Mouse (Mus musculus): ENCODE data around the gene Urad.

Gene Urad

GRCm38 (mm10) chr5:147340741-147341414 lies 18.6 kb upstream of the Urad start:
- Histone ChIP-seq H3K36me3 (ENCODE audit: control insufficient read depth, insufficient read depth, low read length, poor library complexity, severe bottlenecking) (no peaks in the 10 kb centered on the region), H3K27me3 (ENCODE audit: control insufficient read depth, insufficient read depth, low read length, poor library complexity, severe bottlenecking) (no peaks in the 10 kb centered on the region)
- DNase-seq (ENCODE audit: low read depth, low spot score), result peak; percentile 95

GRCm38 (mm10) chr5:147339560-147339959 lies 17.3 kb upstream of the Urad start:
- no peaks in the 10 kb centered on the region for H3K27me3 ChIP-seq (ENCODE audit: control insufficient read depth, insufficient read depth, low read length, poor library complexity, severe bottlenecking)
- peak; percentile 82 for DNase-seq (ENCODE audit: low read depth, low spot score)
- no peaks in the 10 kb centered on the region for H3K36me3 ChIP-seq (ENCODE audit: control insufficient read depth, insufficient read depth, low read length, poor library complexity, severe bottlenecking)

GRCm38 (mm10) chr5:147338967-147339366 lies 16.7 kb upstream of the Urad start:
- Histone ChIP-seq H3K36me3 (ENCODE audit: control insufficient read depth, insufficient read depth, low read length, poor library complexity, severe bottlenecking) (no peaks in the 10 kb centered on the region), H3K27me3 (ENCODE audit: control insufficient read depth, insufficient read depth, low read length, poor library complexity, severe bottlenecking) (no peaks in the 10 kb centered on the region)
- peak; percentile 91 for DNase-seq (ENCODE audit: low read depth, low spot score)

- peak; percentile 42 for DNase-seq (ENCODE audit: low read depth, low spot score)
- Histone ChIP-seq H3K36me3 (ENCODE audit: control insufficient read depth, insufficient read depth, low read length, poor library complexity, severe bottlenecking) (no peaks in the 10 kb centered on the region), H3K27me3 (ENCODE audit: control insufficient read depth, insufficient read depth, low read length, poor library complexity, severe bottlenecking) (no peaks in the 10 kb centered on the region)
Observed at GRCm38 (mm10) chr5:147332711-147333110, 10.5 kb upstream of the Urad start.

GRCm38 (mm10) chr5:147331547-147331946 lies 9.3 kb upstream of the Urad start:
- Histone ChIP-seq H3K36me3 (ENCODE audit: control insufficient read depth, insufficient read depth, low read length, poor library complexity, severe bottlenecking) (no peaks in the 10 kb centered on the region), H3K27me3 (ENCODE audit: control insufficient read depth, insufficient read depth, low read length, poor library complexity, severe bottlenecking) (no peaks in the 10 kb centered on the region)
- peak; percentile 91 for DNase-seq (ENCODE audit: low read depth, low spot score)

GRCm38 (mm10) chr5:147329946-147330345 lies 7.7 kb upstream of the Urad start:
- no peaks in the 10 kb centered on the region for H3K27me3 ChIP-seq (ENCODE audit: control insufficient read depth, insufficient read depth, low read length, poor library complexity, severe bottlenecking)
- H3K36me3 ChIP-seq (ENCODE audit: control insufficient read depth, insufficient read depth, low read length, poor library complexity, severe bottlenecking), result no peaks in the 10 kb centered on the region
- no peak for DNase-seq (ENCODE audit: low read depth, low spot score)

- Histone ChIP-seq H3K36me3 (ENCODE audit: control insufficient read depth, insufficient read depth, low read length, poor library complexity, severe bottlenecking) (no peaks in the 10 kb centered on the region), H3K27me3 (ENCODE audit: control insufficient read depth, insufficient read depth, low read length, poor library complexity, severe bottlenecking) (no peaks in the 10 kb centered on the region)
- no peak for DNase-seq (ENCODE audit: low read depth, low spot score)
Observed at GRCm38 (mm10) chr5:147327636-147328035, 5.4 kb upstream of the Urad start.

GRCm38 (mm10) chr5:147325931-147326330 lies 3.7 kb upstream of the Urad start:
- DNase-seq (ENCODE audit: low read depth, low spot score), result no peak
- Histone ChIP-seq H3K36me3 (ENCODE audit: control insufficient read depth, insufficient read depth, low read length, poor library complexity, severe bottlenecking) (no peaks in the 10 kb centered on the region), H3K27me3 (ENCODE audit: control insufficient read depth, insufficient read depth, low read length, poor library complexity, severe bottlenecking) (no peaks in the 10 kb centered on the region)

- Histone ChIP-seq H3K36me3 (ENCODE audit: control insufficient read depth, insufficient read depth, low read length, poor library complexity, severe bottlenecking) (no peaks in the 10 kb centered on the region), H3K27me3 (ENCODE audit: control insufficient read depth, insufficient read depth, low read length, poor library complexity, severe bottlenecking) (no peaks in the 10 kb centered on the region)
- DNase-seq (ENCODE audit: low read depth, low spot score), result peak; percentile 89
Observed at GRCm38 (mm10) chr5:147323237-147323917, 1.1 kb upstream of the Urad start.

- no peaks in the 10 kb centered on the region for H3K36me3 ChIP-seq (ENCODE audit: control insufficient read depth, insufficient read depth, low read length, poor library complexity, severe bottlenecking)
- H3K27me3 ChIP-seq (ENCODE audit: control insufficient read depth, insufficient read depth, low read length, poor library complexity, severe bottlenecking), result peaks cover 3% of the 10 kb centered on the region
- DNase-seq (ENCODE audit: low read depth, low spot score), result peak; percentile 83
Observed at GRCm38 (mm10) chr5:147319653-147320052, 2.6 kb downstream of the Urad start.

- peaks cover 3% of the 10 kb centered on the region for H3K27me3 ChIP-seq (ENCODE audit: control insufficient read depth, insufficient read depth, low read length, poor library complexity, severe bottlenecking)
- H3K36me3 ChIP-seq (ENCODE audit: control insufficient read depth, insufficient read depth, low read length, poor library complexity, severe bottlenecking), result no peaks in the 10 kb centered on the region
- peak; percentile 42 for DNase-seq (ENCODE audit: low read depth, low spot score)
Observed at GRCm38 (mm10) chr5:147317991-147318390, 4.2 kb downstream of the Urad start.

- no peaks in the 10 kb centered on the region for H3K36me3 ChIP-seq (ENCODE audit: control insufficient read depth, insufficient read depth, low read length, poor library complexity, severe bottlenecking)
- H3K27me3 ChIP-seq (ENCODE audit: control insufficient read depth, insufficient read depth, low read length, poor library complexity, severe bottlenecking), result peaks cover 3% of the 10 kb centered on the region
- no peak for DNase-seq (ENCODE audit: low read depth, low spot score)
Observed at GRCm38 (mm10) chr5:147317321-147317720, 4.9 kb downstream of the Urad start.

- Histone ChIP-seq H3K27me3 (ENCODE audit: control insufficient read depth, insufficient read depth, low read length, poor library complexity, severe bottlenecking) (peaks cover 3% of the 10 kb centered on the region), H3K36me3 (ENCODE audit: control insufficient read depth, insufficient read depth, low read length, poor library complexity, severe bottlenecking) (no peaks in the 10 kb centered on the region)
- DNase-seq (ENCODE audit: low read depth, low spot score), result no peak
Observed at GRCm38 (mm10) chr5:147315432-147316075, 6.7 kb downstream of the Urad start.

- H3K36me3 ChIP-seq (ENCODE audit: control insufficient read depth, insufficient read depth, low read length, poor library complexity, severe bottlenecking), result no peaks in the 10 kb centered on the region
- peak; percentile 20 for DNase-seq (ENCODE audit: low read depth, low spot score)
- H3K27me3 ChIP-seq (ENCODE audit: control insufficient read depth, insufficient read depth, low read length, poor library complexity, severe bottlenecking), result peaks cover 3% of the 10 kb centered on the region
Observed at GRCm38 (mm10) chr5:147314646-147315431, 7.4 kb downstream of the Urad start.
